Mouse (Mus musculus) hindbrain, embryonic 12.5 days (tissue): Measurements from ENCODE around the gene Zfp280b. TPM values are rescaled to one million over a fixed set of nuclear protein-coding genes. Genes with fewer than 3 reads are reported as not detected.
"Not testable (repeated sequence)": the region's sequence is repeated elsewhere in the genome, so short reads cannot be mapped to it uniquely, and the experiment has no call there.

Experiments used
- ATAC-seq: fragments of 200-750 bp; cut with Nextera tagmentation; 2 replicates; pipeline ENCODE4 v1.8.0; 2017; ENCODE audit warnings: moderate TSS enrichment; ENCODE audit not compliant: low FRiP score
- H3K27ac ChIP-seq: fragments of 300-500 bp; sonication (generic); 2 replicates; pipeline ENCODE4 v1.5.1; 2016; ENCODE audit warnings: mild to moderate bottlenecking
- H3K27me3 ChIP-seq: fragments of 300-500 bp; sonication (generic); 2 replicates; pipeline ENCODE4 v1.6.1; 2016; ENCODE audit warnings: mild to moderate bottlenecking
- H3K36me3 ChIP-seq: fragments of 300-500 bp; sonication (generic); 2 replicates; pipeline ENCODE4 v1.6.1; 2016; ENCODE audit warnings: mild to moderate bottlenecking
- H3K4me1 ChIP-seq: fragments of 300-500 bp; sonication (generic); 2 replicates; pipeline ENCODE4 v1.6.1; 2016
- H3K4me2 ChIP-seq: fragments of 300-500 bp; sonication (generic); replicated peaks from 2 replicates; pipeline ENCODE4 v1.6.1; 2016; ENCODE audit warnings: mild to moderate bottlenecking
- H3K4me3 ChIP-seq: fragments of 300-500 bp; sonication (generic); 2 replicates; pipeline ENCODE4 v1.5.1; 2016; ENCODE audit warnings: mild to moderate bottlenecking
- H3K9ac ChIP-seq: fragments of 300-500 bp; sonication (generic); 2 replicates; pipeline ENCODE4 v1.6.1; 2016; ENCODE audit warnings: mild to moderate bottlenecking, moderate library complexity
- H3K9me3 ChIP-seq: fragments of 300-500 bp; sonication (generic); replicated peaks from 2 replicates; pipeline ENCODE4 v1.6.1; 2016; ENCODE audit warnings: mild to moderate bottlenecking
- WGBS: fragments of 180-500 bp; shearing (Covaris S2); methylation state at CpG from one replicate; pipeline ENCODE4 v1.1.7; 2016; 5-methylcytosine and 5-hydroxymethylcytosine counted together
- polyA plus RNA-seq: library from polyadenylated mRNA; unstranded; fragments of >200 nt; fragmentation: Nextera tagmentation; extraction: Ambion mirVana; gene quantifications from 2 replicates; pipeline ENCODE4 v1.2.1, GENCODE M21; 2016

Gene Zfp280b
- polyA plus RNA-seq, 1 experiment from 2014 or later, result 20.4 TPM

- no peak overlapping the region for H3K9ac ChIP-seq
- no peak overlapping the region for H3K4me2 ChIP-seq
- H3K27me3 ChIP-seq, result no peaks in the 10 kb centered on the region
- H3K4me1 ChIP-seq, result peaks cover 9% of the 10 kb centered on the region
- no peaks in the 10 kb centered on the region for H3K9me3 ChIP-seq
- ATAC-seq, result no peak
- H3K4me3 ChIP-seq, result no peak overlapping the region
- no peak overlapping the region for H3K27ac ChIP-seq
- peaks cover 25% of the 10 kb centered on the region for H3K36me3 ChIP-seq
- 96% methylated on average over 8 of the region's 8 CpGs for WGBS
Observed at GRCm38 (mm10) chr10:76034001-76034600, 1.7 kb downstream of the Zfp280b start.

- H3K4me3 ChIP-seq, result no peak overlapping the region
- no peak overlapping the region for H3K9ac ChIP-seq
- peaks cover 36% of the 10 kb centered on the region for H3K36me3 ChIP-seq
- no peaks in the 10 kb centered on the region for H3K9me3 ChIP-seq
- no peak for ATAC-seq
- peaks cover 9% of the 10 kb centered on the region for H3K4me1 ChIP-seq
- no peak overlapping the region for H3K4me2 ChIP-seq
- no peak overlapping the region for H3K27ac ChIP-seq
- H3K27me3 ChIP-seq, result no peaks in the 10 kb centered on the region
Observed at GRCm38 (mm10) chr10:76035277-76035676, 2.8 kb downstream of the Zfp280b start.

- Histone ChIP-seq H3K9ac (no peak overlapping the region), H3K4me2 (no peak overlapping the region), H3K9me3 (no peaks in the 10 kb centered on the region), H3K27me3 (no peaks in the 10 kb centered on the region), H3K36me3 (peaks cover 49% of the 10 kb centered on the region), H3K4me3 (no peak overlapping the region), H3K4me1 (peaks cover 7% of the 10 kb centered on the region), H3K27ac (no peak overlapping the region)
- no peak for ATAC-seq
- 95% methylated on average over 5 of the region's 5 CpGs for whole genome bisulfite sequencing
Observed at GRCm38 (mm10) chr10:76036962-76037361, 4.5 kb downstream of the Zfp280b start.

- H3K4me3 ChIP-seq, result no peak overlapping the region
- H3K4me2 ChIP-seq, result no peak overlapping the region
- H3K36me3 ChIP-seq, result peaks cover 25% of the 10 kb centered on the region
- no peak for ATAC-seq
- H3K4me1 ChIP-seq, result no peaks in the 10 kb centered on the region
- 52% methylated on average over 5 of the region's 5 CpGs for WGBS
- H3K27me3 ChIP-seq, result no peaks in the 10 kb centered on the region
- H3K9me3 ChIP-seq, result no peaks in the 10 kb centered on the region
- no peak overlapping the region for H3K27ac ChIP-seq
- H3K9ac ChIP-seq, result no peak overlapping the region
Observed at GRCm38 (mm10) chr10:76045343-76045742, 12.9 kb downstream of the Zfp280b start.

GRCm38 (mm10) chr10:76046754-76047153, 14.3 kb downstream of the Zfp280b start:
- no peaks in the 10 kb centered on the region for H3K9me3 ChIP-seq
- no peaks in the 10 kb centered on the region for H3K4me1 ChIP-seq
- ATAC-seq, result no peak
- no peak overlapping the region for H3K4me2 ChIP-seq
- H3K4me3 ChIP-seq, result no peak overlapping the region
- H3K36me3 ChIP-seq, result peaks cover 12% of the 10 kb centered on the region; the same call in 1 of the 2 replicates
- WGBS, result 67% methylated on average over 1 of the region's 1 CpGs
- H3K27ac ChIP-seq, result no peak overlapping the region
- no peak overlapping the region for H3K9ac ChIP-seq
- no peaks in the 10 kb centered on the region for H3K27me3 ChIP-seq

- 55% methylated on average over 5 of the region's 5 CpGs for WGBS
- Histone ChIP-seq H3K4me1 (no peaks in the 10 kb centered on the region), H3K27ac (no peak overlapping the region), H3K4me2 (no peak overlapping the region), H3K36me3 (peaks cover 12% of the 10 kb centered on the region; the same call in 1 of the 2 replicates), H3K4me3 (no peak overlapping the region), H3K9ac (no peak overlapping the region), H3K27me3 (no peaks in the 10 kb centered on the region), H3K9me3 (no peaks in the 10 kb centered on the region)
- no peak for ATAC-seq
Observed at GRCm38 (mm10) chr10:76047182-76047869, 14.9 kb downstream of the Zfp280b start.

- Histone ChIP-seq H3K4me2 (no peak overlapping the region), H3K9me3 (no peaks in the 10 kb centered on the region), H3K27ac (no peak overlapping the region), H3K4me1 (no peaks in the 10 kb centered on the region), H3K9ac (no peak overlapping the region), H3K27me3 (no peaks in the 10 kb centered on the region), H3K4me3 (no peak overlapping the region), H3K36me3 (0 out of 2 replicates have a peak, but pooled peaks cover 4% of the 10 kb centered on the region)
- no peak for ATAC-seq
- 57% methylated on average over 6 of the region's 6 CpGs for WGBS
Observed at GRCm38 (mm10) chr10:76048967-76049366, 16.5 kb downstream of the Zfp280b start.

- no peak overlapping the region for H3K4me2 ChIP-seq
- no peaks in the 10 kb centered on the region for H3K27me3 ChIP-seq
- H3K9me3 ChIP-seq, result no peaks in the 10 kb centered on the region
- no peak overlapping the region for H3K4me3 ChIP-seq
- H3K27ac ChIP-seq, result no peak overlapping the region
- H3K4me1 ChIP-seq, result no peaks in the 10 kb centered on the region
- H3K36me3 ChIP-seq, result no peaks in the 10 kb centered on the region
- H3K9ac ChIP-seq, result no peak overlapping the region
- no peak for ATAC-seq
- WGBS, result 78% methylated on average over 11 of the region's 11 CpGs
Observed at GRCm38 (mm10) chr10:76051860-76052259, 19.4 kb downstream of the Zfp280b start.

GRCm38 (mm10) chr10:76062439-76062838, 30.0 kb downstream of the Zfp280b start:
- no peaks in the 10 kb centered on the region for H3K9me3 ChIP-seq
- no peak for ATAC-seq
- 91% methylated on average over 5 of the region's 5 CpGs for WGBS
- no peaks in the 10 kb centered on the region for H3K27me3 ChIP-seq
- H3K9ac ChIP-seq, result no peak overlapping the region
- H3K27ac ChIP-seq, result no peak overlapping the region
- H3K4me2 ChIP-seq, result no peak overlapping the region
- H3K4me3 ChIP-seq, result no peak overlapping the region
- H3K4me1 ChIP-seq, result no peaks in the 10 kb centered on the region
- H3K36me3 ChIP-seq, result no peaks in the 10 kb centered on the region

- H3K27me3 ChIP-seq, result no peaks in the 10 kb centered on the region
- no peak overlapping the region for H3K4me2 ChIP-seq
- no peak overlapping the region for H3K4me3 ChIP-seq
- 0 out of 2 replicates have a peak, but pooled peaks cover 5% of the 10 kb centered on the region for H3K4me1 ChIP-seq
- H3K9me3 ChIP-seq, result no peaks in the 10 kb centered on the region
- no peak overlapping the region for H3K27ac ChIP-seq
- H3K36me3 ChIP-seq, result no peaks in the 10 kb centered on the region
- no peak for ATAC-seq
- 27% methylated on average over 12 of the region's 12 CpGs for WGBS
- no peak overlapping the region for H3K9ac ChIP-seq
Observed at GRCm38 (mm10) chr10:76067674-76068613, 35.5 kb downstream of the Zfp280b start.

- not testable (repeated sequence) for H3K27ac ChIP-seq, ATAC-seq, H3K9ac ChIP-seq, H3K4me3 ChIP-seq, H3K4me2 ChIP-seq, H3K36me3 ChIP-seq, H3K9me3 ChIP-seq, H3K4me1 ChIP-seq, H3K27me3 ChIP-seq
- WGBS, result 95% methylated on average over 5 of the region's 5 CpGs
Observed at GRCm38 (mm10) chr10:76072080-76072479, 39.6 kb downstream of the Zfp280b start.

GRCm38 (mm10) chr10:76077008-76077407, 44.6 kb downstream of the Zfp280b start:
- H3K9me3 ChIP-seq, H3K4me2 ChIP-seq, H3K27me3 ChIP-seq, H3K27ac ChIP-seq, H3K36me3 ChIP-seq, H3K4me1 ChIP-seq, H3K4me3 ChIP-seq, ATAC-seq, H3K9ac ChIP-seq: not testable (repeated sequence)
- WGBS, result 94% methylated on average over 2 of the region's 2 CpGs
